Mouse (Mus musculus) heart, embryonic 11.5 days (tissue): ENCODE results near the gene Cdyl2. TPM values are rescaled to one million over a fixed set of nuclear protein-coding genes. Genes with fewer than 3 reads are reported as not detected.

ENCODE experiments used
- ATAC-seq: fragments of 200-750 bp; cut with Nextera tagmentation; replicated peaks from 2 replicates; pipeline ENCODE4 v1.8.0; 2017; ENCODE audit warnings: moderate library complexity; ENCODE audit not compliant: insufficient number of reproducible peaks, low FRiP score, low TSS enrichment
- H3K27ac ChIP-seq: fragments of 300-500 bp; sonication (generic); 2 replicates; pipeline ENCODE4 v1.5.1; 2014; ENCODE audit warnings: mild to moderate bottlenecking, low read depth, low read length
- H3K27me3 ChIP-seq: fragments of 300-500 bp; sonication (generic); 2 replicates; pipeline ENCODE4 v1.6.1; 2014; ENCODE audit warnings: mild to moderate bottlenecking, low read length, mixed read lengths; ENCODE audit not compliant: control insufficient read depth, insufficient read depth
- H3K36me3 ChIP-seq: fragments of 300-500 bp; sonication (generic); 2 replicates; pipeline ENCODE4 v1.6.1; 2014; ENCODE audit warnings: mild to moderate bottlenecking, low read length, moderate library complexity, mixed read lengths; ENCODE audit not compliant: control insufficient read depth, insufficient read depth
- H3K4me1 ChIP-seq: fragments of 300-500 bp; sonication (generic); 2 replicates; pipeline ENCODE4 v1.6.1; 2014; ENCODE audit warnings: low read length; ENCODE audit not compliant: control insufficient read depth, insufficient read depth
- H3K4me2 ChIP-seq: fragments of 300-500 bp; sonication (generic); 2 replicates; pipeline ENCODE4 v1.6.1; 2014; ENCODE audit warnings: mild to moderate bottlenecking, moderate library complexity
- H3K4me3 ChIP-seq: fragments of 300-500 bp; sonication (generic); 2 replicates; pipeline ENCODE4 v1.5.1; 2014; ENCODE audit warnings: low read depth, low read length
- H3K9ac ChIP-seq: fragments of 300-500 bp; sonication (generic); 2 replicates; pipeline ENCODE4 v1.6.1; 2014; ENCODE audit warnings: mild to moderate bottlenecking, low read depth, low read length, moderate library complexity
- H3K9me3 ChIP-seq: fragments of 300-500 bp; sonication (generic); replicated peaks from 2 replicates; pipeline ENCODE4 v1.6.1; 2016; ENCODE audit warnings: low read length; ENCODE audit not compliant: control insufficient read depth
- WGBS: fragments of 180-500 bp; shearing (Covaris S2); extraction: QIAGEN DNeasy Blood & Tissue Kit; methylation state at CpG from one replicate; pipeline ENCODE4 v1.1.7; 2014; ENCODE audit not compliant: insufficient replicate concordance; 5-methylcytosine and 5-hydroxymethylcytosine counted together
- polyA plus RNA-seq: library from polyadenylated mRNA; unstranded; fragments of >200 nt; fragmentation: Nextera tagmentation; extraction: Ambion mirVana; gene quantifications from 2 replicates; pipeline ENCODE4 v1.2.1, GENCODE M21; 2014

The Cdyl2 gene
- polyA plus RNA-seq, 1 experiment from 2014 or later: 4.8 TPM

DNA sequence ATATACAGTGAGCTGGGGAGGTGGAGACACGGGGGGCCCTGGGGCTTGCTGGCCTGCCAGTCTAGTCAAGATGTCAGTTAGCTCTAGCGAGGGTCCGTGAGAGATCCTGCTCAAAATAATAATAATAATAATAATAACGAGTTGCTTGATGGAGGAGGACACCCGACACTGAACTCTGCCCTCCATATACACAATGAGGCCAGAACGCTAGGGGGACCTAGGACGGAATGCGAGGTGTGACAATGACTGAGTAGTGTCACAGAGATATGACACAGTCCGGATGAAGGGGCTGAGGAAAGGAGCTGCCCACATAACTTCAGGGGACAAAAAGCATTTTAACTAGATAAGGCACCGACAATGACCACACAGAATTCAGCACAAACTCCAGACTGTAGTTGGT, 96.4 kb downstream of the Cdyl2 start:
- no peaks in the 10 kb centered on the region for H3K4me1 ChIP-seq
- no peak for ATAC-seq
- no peak overlapping the region for H3K27ac ChIP-seq
- H3K9me3 ChIP-seq: no peaks in the 10 kb centered on the region
- WGBS: 55% methylated on average over 10 of the region's 10 CpGs
- H3K36me3 ChIP-seq: no peaks in the 10 kb centered on the region
- no peak overlapping the region for H3K9ac ChIP-seq
- no peak overlapping the region for H3K4me2 ChIP-seq
- no peaks in the 10 kb centered on the region for H3K27me3 ChIP-seq
- H3K4me3 ChIP-seq: no peak overlapping the region

DNA sequence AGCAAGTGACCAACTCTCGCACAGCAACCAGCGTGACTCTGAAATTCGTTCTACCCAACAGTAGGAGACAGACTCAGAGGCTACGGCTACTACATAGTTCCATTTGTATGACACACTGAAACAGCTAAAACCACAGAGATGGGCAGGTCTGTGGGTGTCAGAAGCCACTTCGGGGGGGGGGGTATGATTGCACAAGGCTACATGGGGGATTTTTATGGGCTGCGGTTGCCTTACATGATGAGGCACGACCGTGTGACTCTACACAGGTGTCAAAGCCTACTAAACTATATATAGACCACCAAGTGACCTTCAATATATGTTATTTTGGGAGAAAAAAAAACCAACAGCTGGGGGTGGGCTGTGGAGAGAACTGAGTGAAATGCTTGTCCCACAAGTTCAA, 96.8 kb downstream of the Cdyl2 start:
- Histone ChIP-seq H3K36me3 (no peaks in the 10 kb centered on the region), H3K9ac (no peak overlapping the region), H3K27me3 (no peaks in the 10 kb centered on the region), H3K4me1 (no peaks in the 10 kb centered on the region), H3K9me3 (no peaks in the 10 kb centered on the region), H3K27ac (no peak overlapping the region), H3K4me2 (no peak overlapping the region), H3K4me3 (no peak overlapping the region)
- 84% methylated on average over 8 of the region's 8 CpGs for WGBS
- no peak for ATAC-seq

DNA sequence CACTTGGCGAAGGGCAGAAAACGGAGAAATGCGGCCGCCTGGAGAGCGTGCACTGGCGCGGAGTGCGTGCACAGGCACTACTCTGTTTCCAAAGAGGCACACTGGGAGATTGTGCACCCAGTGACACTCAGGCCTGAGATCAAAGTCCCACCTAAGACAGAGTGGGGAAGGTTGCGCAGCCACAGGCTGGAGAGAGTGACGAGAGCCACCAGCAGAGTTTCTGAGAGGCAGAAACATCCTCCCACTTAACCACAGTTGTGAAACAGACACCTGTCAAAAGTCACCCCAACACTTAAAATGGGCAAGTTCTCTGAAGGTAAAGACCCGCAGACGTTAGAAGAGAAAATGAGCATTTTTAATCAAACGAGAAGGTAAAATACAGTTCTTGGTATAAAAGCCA, 97.5 kb downstream of the Cdyl2 start:
- no peak overlapping the region for H3K9ac ChIP-seq
- H3K4me1 ChIP-seq: no peaks in the 10 kb centered on the region
- H3K4me3 ChIP-seq: no peak overlapping the region
- H3K36me3 ChIP-seq: no peaks in the 10 kb centered on the region
- 85% methylated on average over 13 of the region's 13 CpGs for WGBS
- no peaks in the 10 kb centered on the region for H3K27me3 ChIP-seq
- no peaks in the 10 kb centered on the region for H3K9me3 ChIP-seq
- ATAC-seq: no peak
- H3K4me2 ChIP-seq: no peak overlapping the region
- no peak overlapping the region for H3K27ac ChIP-seq

DNA sequence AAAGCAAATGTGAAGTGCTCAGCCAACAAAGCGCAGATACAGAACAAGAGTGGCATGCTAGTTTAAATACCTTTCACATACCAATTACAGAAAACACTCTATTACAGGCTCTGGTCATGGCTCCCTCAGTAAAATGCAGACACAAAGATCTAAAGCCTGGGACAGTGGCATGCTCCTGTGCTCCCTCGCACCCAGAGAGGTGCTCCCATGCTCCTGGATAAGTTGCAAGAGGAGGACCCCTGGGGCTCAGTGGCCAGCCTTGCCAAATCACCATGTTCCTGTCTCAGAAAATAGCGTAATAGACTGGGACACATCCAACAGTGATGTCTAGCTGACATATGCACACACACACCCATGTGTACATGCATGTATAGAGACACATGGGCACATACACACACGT, 98.4 kb downstream of the Cdyl2 start:
- no peak overlapping the region for H3K4me3 ChIP-seq
- no peak overlapping the region for H3K9ac ChIP-seq
- H3K27me3 ChIP-seq: no peaks in the 10 kb centered on the region
- no peaks in the 10 kb centered on the region for H3K4me1 ChIP-seq
- H3K27ac ChIP-seq: no peak overlapping the region
- H3K9me3 ChIP-seq: no peaks in the 10 kb centered on the region
- 89% methylated on average over 4 of the region's 4 CpGs for WGBS
- no peaks in the 10 kb centered on the region for H3K36me3 ChIP-seq
- no peak overlapping the region for H3K4me2 ChIP-seq
- no peak for ATAC-seq

GRCm38 (mm10) chr8:116633470-116634150, 99.2 kb downstream of the Cdyl2 start:
- no peaks in the 10 kb centered on the region for H3K27me3 ChIP-seq
- H3K9ac ChIP-seq: no peak overlapping the region
- H3K4me2 ChIP-seq: no peak overlapping the region
- H3K27ac ChIP-seq: no peak overlapping the region
- no peaks in the 10 kb centered on the region for H3K9me3 ChIP-seq
- no peaks in the 10 kb centered on the region for H3K36me3 ChIP-seq
- ATAC-seq: no peak
- whole genome bisulfite sequencing: 65% methylated on average over 10 of the region's 10 CpGs
- H3K4me3 ChIP-seq: no peak overlapping the region
- H3K4me1 ChIP-seq: no peaks in the 10 kb centered on the region

GRCm38 (mm10) chr8:116630066-116630465, 102.7 kb downstream of the Cdyl2 start:
- Histone ChIP-seq H3K4me3 (no peak overlapping the region), H3K4me1 (no peaks in the 10 kb centered on the region), H3K27ac (no peak overlapping the region), H3K9ac (no peak overlapping the region), H3K36me3 (no peaks in the 10 kb centered on the region), H3K4me2 (no peak overlapping the region), H3K27me3 (no peaks in the 10 kb centered on the region), H3K9me3 (no peaks in the 10 kb centered on the region)
- 43% methylated on average over 11 of the region's 11 CpGs for WGBS
- no peak for ATAC-seq

GRCm38 (mm10) chr8:116628975-116629374, 103.8 kb downstream of the Cdyl2 start:
- ATAC-seq: no peak
- Histone ChIP-seq H3K27ac (no peak overlapping the region), H3K4me1 (no peaks in the 10 kb centered on the region), H3K9ac (no peak overlapping the region), H3K9me3 (no peaks in the 10 kb centered on the region), H3K27me3 (0 out of 2 replicates have a peak, but pooled peaks cover 2% of the 10 kb centered on the region), H3K36me3 (no peaks in the 10 kb centered on the region), H3K4me2 (no peak overlapping the region), H3K4me3 (no peak overlapping the region)
- WGBS: 62% methylated on average over 7 of the region's 7 CpGs

GRCm38 (mm10) chr8:116627854-116628479, 104.8 kb downstream of the Cdyl2 start:
- H3K27me3 ChIP-seq: 0 out of 2 replicates have a peak, but pooled peaks cover 2% of the 10 kb centered on the region
- H3K4me2 ChIP-seq: no peak overlapping the region
- ATAC-seq: no peak
- no peaks in the 10 kb centered on the region for H3K9me3 ChIP-seq
- H3K9ac ChIP-seq: no peak overlapping the region
- H3K36me3 ChIP-seq: no peaks in the 10 kb centered on the region
- WGBS: 90% methylated on average over 2 of the region's 2 CpGs
- no peak overlapping the region for H3K4me3 ChIP-seq
- H3K27ac ChIP-seq: no peak overlapping the region
- no peaks in the 10 kb centered on the region for H3K4me1 ChIP-seq

DNA sequence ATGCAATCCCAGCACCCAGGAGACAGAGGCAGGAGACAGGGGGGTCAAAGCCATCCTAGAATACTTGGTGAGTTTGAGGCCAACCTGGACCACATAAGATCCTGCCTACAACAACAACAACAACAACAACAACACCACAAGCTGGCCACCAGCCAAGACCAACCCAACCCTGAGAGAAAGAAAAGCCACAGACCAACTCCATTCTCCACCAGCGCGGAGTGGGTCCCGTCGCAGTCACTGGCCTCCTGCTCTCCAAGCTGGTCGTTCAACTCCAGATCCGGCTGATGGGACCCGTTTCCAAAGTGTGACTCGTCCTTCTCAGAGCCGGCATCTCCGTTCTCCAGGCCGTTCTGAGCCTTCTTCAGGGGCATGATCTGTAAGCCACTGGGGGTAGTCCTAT, 109.2 kb downstream of the Cdyl2 start:
- peaks cover 4% of the 10 kb centered on the region; the same call in 1 of the 2 replicates for H3K4me1 ChIP-seq
- no peak for ATAC-seq
- H3K4me3 ChIP-seq: no peak overlapping the region
- 92% methylated on average over 11 of the region's 11 CpGs for WGBS
- no peaks in the 10 kb centered on the region for H3K9me3 ChIP-seq
- peaks cover 5% of the 10 kb centered on the region; the same call in 1 of the 2 replicates for H3K27me3 ChIP-seq
- no peak overlapping the region for H3K4me2 ChIP-seq
- no peak overlapping the region for H3K9ac ChIP-seq
- H3K36me3 ChIP-seq: no peaks in the 10 kb centered on the region
- no peak overlapping the region for H3K27ac ChIP-seq
